Mouse (Mus musculus) intestine, embryonic 14.5 days (tissue): ENCODE data around the gene Gse1. TPM values are rescaled to one million over a fixed set of nuclear protein-coding genes. Genes with fewer than 3 reads are reported as not detected.

Experiments
- ATAC-seq: fragments of 200-750 bp; cut with Nextera tagmentation; replicated peaks from 2 replicates; pipeline ENCODE4 v1.8.0; 2017; ENCODE audit warnings: low read depth, moderate number of reproducible peaks, moderate TSS enrichment, moderate library complexity; ENCODE audit not compliant: low FRiP score, low TSS enrichment
- DNase-seq: peaks from one replicate; pipeline ENCODE4 v3.0.0-alpha.2; 2018; ENCODE audit warnings: low spot score
- H3K27ac ChIP-seq: fragments of 300-500 bp; sonication (generic); 2 replicates; pipeline ENCODE4 v1.5.1; 2014; ENCODE audit warnings: low read depth, mild to moderate bottlenecking, control low read depth
- H3K27me3 ChIP-seq: fragments of 300-500 bp; sonication (generic); replicated peaks from 2 replicates; pipeline ENCODE4 v1.6.1; 2014; ENCODE audit warnings: low read length, control low read depth; ENCODE audit not compliant: control insufficient read depth, insufficient read depth
- H3K36me3 ChIP-seq: fragments of 300-500 bp; sonication (generic); 2 replicates; pipeline ENCODE4 v1.6.1; 2014; ENCODE audit warnings: low read length, control low read depth; ENCODE audit not compliant: control insufficient read depth, insufficient read depth
- H3K4me1 ChIP-seq: fragments of 300-500 bp; sonication (generic); replicated peaks from 2 replicates; pipeline ENCODE4 v1.6.1; 2014; ENCODE audit warnings: low read length, control low read depth, mixed read lengths; ENCODE audit not compliant: control insufficient read depth, insufficient read depth
- H3K4me2 ChIP-seq: fragments of 300-500 bp; sonication (generic); 2 replicates; pipeline ENCODE4 v1.6.1; 2014; ENCODE audit warnings: low read length
- H3K4me3 ChIP-seq: fragments of 300-500 bp; sonication (generic); 2 replicates; pipeline ENCODE4 v1.5.1; 2014; ENCODE audit warnings: low read depth, low read length, control low read depth, mixed read lengths
- H3K9ac ChIP-seq: fragments of 300-500 bp; sonication (generic); 2 replicates; pipeline ENCODE4 v1.6.1; 2014; ENCODE audit warnings: mild to moderate bottlenecking, low read length
- H3K9me3 ChIP-seq: fragments of 300-500 bp; sonication (generic); 2 replicates; pipeline ENCODE4 v1.6.1; 2016; ENCODE audit warnings: low read length, control low read depth; ENCODE audit not compliant: control insufficient read depth
- WGBS: fragments of 180-500 bp; shearing (Covaris S2); extraction: QIAGEN DNeasy Blood & Tissue Kit; methylation state at CpG from one replicate; pipeline ENCODE4 v1.1.7; 2014; 5-methylcytosine and 5-hydroxymethylcytosine counted together
- polyA plus RNA-seq: library from polyadenylated mRNA; unstranded; fragments of >200 nt; fragmentation: Nextera tagmentation; extraction: Ambion mirVana; gene quantifications from 2 replicates; pipeline ENCODE4 v1.2.1, GENCODE M21; 2014

Gse1 gene
- polyA plus RNA-seq, 1 experiment from 2014 or later: 13.3 TPM

DNA sequence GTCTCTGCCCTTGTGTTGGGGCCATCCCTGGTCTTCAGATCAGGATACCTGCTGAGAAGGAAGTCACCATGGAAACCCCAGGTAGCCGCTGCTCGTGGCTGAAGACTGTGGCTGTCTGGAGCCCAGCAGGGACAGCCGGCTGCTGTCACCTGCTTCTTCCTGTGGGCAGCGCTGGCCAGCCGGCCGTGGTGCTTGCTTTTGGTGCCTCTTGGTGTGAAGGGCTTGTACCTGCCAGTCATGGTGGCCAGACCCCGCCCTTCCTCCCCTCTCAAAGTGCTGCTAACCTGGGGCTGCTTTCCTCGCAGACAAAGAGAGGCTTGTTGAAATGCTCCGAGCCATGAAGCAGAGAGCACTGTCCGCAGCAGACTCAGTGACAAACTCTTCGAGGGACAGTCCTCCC is 345.6 kb downstream of the Gse1 start:
- H3K27ac ChIP-seq: no peak overlapping the region
- H3K9me3 ChIP-seq: no peaks in the 10 kb centered on the region
- DNase-seq (no peak), ATAC-seq (no peak)
- H3K4me1 ChIP-seq: peaks cover 6% of the 10 kb centered on the region; the same call in 1 of the 2 replicates
- no peak overlapping the region for H3K9ac ChIP-seq
- 83% methylated on average over 11 of the region's 11 CpGs for WGBS
- no peak overlapping the region for H3K4me3 ChIP-seq
- no peaks in the 10 kb centered on the region for H3K27me3 ChIP-seq
- peaks cover 94% of the 10 kb centered on the region for H3K36me3 ChIP-seq
- H3K4me2 ChIP-seq: no peak overlapping the region

DNA sequence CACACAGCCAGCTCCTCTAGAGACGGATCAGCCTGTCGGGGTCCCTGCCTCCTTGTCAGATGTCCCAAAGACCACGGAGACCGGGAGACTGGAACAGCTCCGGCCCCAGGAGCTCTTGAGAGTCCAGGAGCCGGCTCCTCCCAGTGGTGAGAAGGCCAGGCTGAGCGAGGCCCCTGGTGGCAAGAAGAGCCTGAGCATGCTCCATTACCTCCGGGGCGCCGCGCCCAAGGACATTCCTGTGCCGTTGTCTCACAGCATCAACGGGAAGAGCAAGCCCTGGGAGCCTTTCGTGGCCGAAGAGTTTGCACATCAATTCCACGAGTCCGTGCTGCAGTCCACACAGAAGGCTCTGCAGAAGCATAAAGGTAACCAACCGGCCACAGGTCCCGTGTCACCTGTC is 346.7 kb downstream of the Gse1 start:
- H3K27me3 ChIP-seq: no peaks in the 10 kb centered on the region
- no peak overlapping the region for H3K27ac ChIP-seq
- H3K9me3 ChIP-seq: no peaks in the 10 kb centered on the region
- ATAC-seq (no peak), DNase-seq (no peak)
- H3K4me2 ChIP-seq: no peak overlapping the region
- H3K9ac ChIP-seq: no peak overlapping the region
- peaks cover 6% of the 10 kb centered on the region; the same call in 1 of the 2 replicates for H3K4me1 ChIP-seq
- 77% methylated on average over 19 of the region's 19 CpGs for WGBS
- peaks cover 93% of the 10 kb centered on the region for H3K36me3 ChIP-seq
- no peak overlapping the region for H3K4me3 ChIP-seq

DNA sequence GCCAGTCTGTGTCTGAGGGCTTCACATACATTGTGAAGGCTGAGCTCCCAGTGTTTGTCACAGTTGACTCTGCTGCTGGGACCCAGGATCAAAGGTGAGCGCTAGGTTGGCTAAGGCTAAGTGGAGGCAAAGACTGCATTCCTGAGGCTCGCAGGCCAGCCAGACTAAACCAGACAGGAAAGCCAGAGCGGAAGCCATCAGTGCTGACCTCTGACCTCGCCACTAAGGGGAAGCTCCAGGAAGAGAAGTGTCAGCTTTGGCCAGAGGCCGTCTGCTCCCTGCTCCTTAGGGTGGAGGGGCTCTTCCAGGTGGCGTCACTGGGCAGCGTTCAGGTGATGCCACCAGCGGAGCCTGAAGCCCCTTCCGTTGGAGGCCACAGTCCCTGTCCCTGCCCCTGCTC is 347.5 kb downstream of the Gse1 start:
- no peak overlapping the region for H3K9ac ChIP-seq
- no peaks in the 10 kb centered on the region for H3K9me3 ChIP-seq
- 46% methylated on average over 9 of the region's 9 CpGs for WGBS
- peaks cover 99% of the 10 kb centered on the region for H3K36me3 ChIP-seq
- no peak overlapping the region for H3K4me3 ChIP-seq
- H3K4me2 ChIP-seq: no peak overlapping the region
- ATAC-seq: no peak
- H3K27me3 ChIP-seq: no peaks in the 10 kb centered on the region
- H3K4me1 ChIP-seq: peaks cover 6% of the 10 kb centered on the region; the same call in 1 of the 2 replicates
- H3K27ac ChIP-seq: 0 out of 2 replicates have a peak overlapping the region, but pooled peaks have one; percentile 4
- no peak for DNase-seq

DNA sequence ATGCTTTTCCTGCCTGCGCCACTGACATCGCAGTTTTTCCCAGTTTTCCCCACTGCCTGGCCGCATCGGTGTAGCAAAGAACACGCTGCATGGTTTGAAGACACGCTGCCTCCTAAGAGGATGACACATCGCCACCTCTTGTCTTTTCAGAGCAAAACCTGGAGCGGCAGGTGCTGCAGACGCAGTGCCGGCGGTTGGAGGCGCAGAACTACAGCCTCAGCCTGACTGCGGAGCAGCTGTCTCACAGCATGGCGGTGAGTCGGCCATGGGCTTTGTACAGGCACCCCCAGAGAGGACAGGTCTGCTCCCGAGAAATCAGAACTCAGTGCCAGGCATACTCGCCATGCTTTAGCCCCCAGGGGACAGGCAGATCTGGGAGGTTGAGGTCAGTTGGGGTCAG is 349.6 kb downstream of the Gse1 start:
- 91% methylated on average over 17 of the region's 17 CpGs for WGBS
- ATAC-seq: no peak
- H3K4me1 ChIP-seq: peaks cover 6% of the 10 kb centered on the region; the same call in 1 of the 2 replicates

DNA sequence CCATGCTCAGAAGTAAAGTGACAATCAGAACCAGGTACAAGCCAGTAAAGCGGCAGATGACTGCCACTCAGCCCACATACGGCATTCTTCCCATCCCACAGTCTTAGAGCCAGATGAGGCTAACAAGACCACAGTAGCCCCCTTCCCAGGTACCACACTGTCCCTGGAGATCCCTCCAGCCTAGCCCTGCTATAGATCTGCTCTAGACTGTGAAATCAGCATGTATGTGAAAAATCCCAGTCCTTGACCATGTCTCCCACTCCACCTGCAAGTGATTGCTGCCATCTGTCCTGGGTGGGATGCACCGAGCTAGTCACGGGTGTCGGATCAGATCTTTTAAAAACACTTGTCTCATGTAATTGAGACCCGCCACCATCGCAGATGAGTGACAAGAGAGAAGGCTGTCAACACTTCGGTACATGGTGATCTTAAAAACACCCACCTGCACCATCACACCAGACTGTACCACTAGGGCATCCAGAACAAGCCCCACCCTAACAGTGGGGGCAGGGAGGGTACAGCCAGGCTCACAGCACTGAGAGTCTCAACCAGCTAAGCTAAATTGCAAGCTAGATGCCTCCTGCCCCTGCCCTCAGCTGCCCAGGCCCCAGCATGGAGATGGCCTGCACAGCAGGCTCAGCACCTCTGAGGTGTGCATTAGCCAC is 352.2 kb downstream of the Gse1 start:
- ATAC-seq: no peak
- Histone ChIP-seq H3K4me1 (peaks cover 6% of the 10 kb centered on the region; the same call in 1 of the 2 replicates), H3K4me2 (no peak overlapping the region), H3K36me3 (peaks cover 84% of the 10 kb centered on the region), H3K4me3 (no peak overlapping the region), H3K9me3 (no peaks in the 10 kb centered on the region), H3K27ac (no peak overlapping the region), H3K9ac (no peak overlapping the region), H3K27me3 (no peaks in the 10 kb centered on the region)
- 86% methylated on average over 8 of the region's 8 CpGs for WGBS
- no peak for DNase-seq

More for the DNA sequence above, 349.6 kb downstream of the Gse1 start:
- Histone ChIP-seq H3K9me3 (no peaks in the 10 kb centered on the region), H3K9ac (no peak overlapping the region), H3K4me2 (no peak overlapping the region), H3K27ac (no peak overlapping the region), H3K4me3 (no peak overlapping the region), H3K27me3 (no peaks in the 10 kb centered on the region), H3K36me3 (peaks cover 95% of the 10 kb centered on the region)
- no peak for DNase-seq

DNA sequence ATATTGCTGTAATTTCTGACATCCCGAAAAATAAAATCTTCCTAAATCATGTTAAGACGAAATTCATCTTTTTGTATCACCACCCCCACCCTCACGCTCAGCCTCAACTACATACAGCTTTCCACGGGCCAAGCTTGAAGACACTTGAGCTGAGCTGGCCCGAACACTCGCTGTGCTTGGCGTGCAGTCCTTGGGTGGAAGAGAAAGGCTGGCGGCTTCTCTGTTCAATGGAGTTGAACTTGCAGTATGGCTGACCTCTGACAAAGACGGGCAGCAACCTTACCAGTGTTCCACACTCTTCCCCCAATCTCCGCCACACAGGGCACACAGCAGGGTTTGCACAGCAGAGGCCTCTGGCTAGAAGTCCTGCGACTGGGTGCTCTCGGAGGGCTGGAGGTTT is 353.1 kb downstream of the Gse1 start:
- no peak for DNase-seq
- H3K4me3 ChIP-seq: no peak overlapping the region
- peaks cover 83% of the 10 kb centered on the region for H3K36me3 ChIP-seq
- H3K9ac ChIP-seq: no peak overlapping the region
- no peak overlapping the region for H3K27ac ChIP-seq
- no peak for ATAC-seq
- 91% methylated on average over 12 of the region's 12 CpGs for WGBS
- no peaks in the 10 kb centered on the region for H3K9me3 ChIP-seq
- H3K4me1 ChIP-seq: no peaks in the 10 kb centered on the region
- H3K27me3 ChIP-seq: no peaks in the 10 kb centered on the region
- H3K4me2 ChIP-seq: no peak overlapping the region

DNA sequence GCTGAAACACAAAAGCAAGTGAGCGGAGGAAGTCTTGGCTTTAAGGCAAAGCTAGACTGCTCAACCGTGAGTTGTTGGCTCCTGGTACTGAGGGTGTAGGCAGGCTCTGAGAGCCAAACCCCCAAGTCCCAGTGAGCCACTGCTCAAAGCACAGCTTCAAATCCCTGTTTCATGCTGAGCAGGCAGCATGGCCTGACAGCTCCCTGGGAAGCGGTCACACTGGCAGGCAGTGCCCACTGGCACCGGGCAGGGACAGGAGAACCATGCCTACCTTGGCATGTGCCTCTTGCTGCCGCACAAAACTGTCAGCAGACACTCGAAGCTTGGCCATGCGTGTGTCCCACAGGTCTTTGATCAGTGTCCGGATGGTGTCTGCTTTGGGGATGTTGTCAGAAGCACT is 353.6 kb downstream of the Gse1 start:
- Histone ChIP-seq H3K9me3 (no peaks in the 10 kb centered on the region), H3K27me3 (no peaks in the 10 kb centered on the region), H3K27ac (no peak overlapping the region), H3K4me2 (no peak overlapping the region), H3K4me1 (no peaks in the 10 kb centered on the region), H3K36me3 (peaks cover 81% of the 10 kb centered on the region), H3K9ac (no peak overlapping the region), H3K4me3 (no peak overlapping the region)
- WGBS: 94% methylated on average over 8 of the region's 8 CpGs
- ATAC-seq (no peak), DNase-seq (no peak)

DNA sequence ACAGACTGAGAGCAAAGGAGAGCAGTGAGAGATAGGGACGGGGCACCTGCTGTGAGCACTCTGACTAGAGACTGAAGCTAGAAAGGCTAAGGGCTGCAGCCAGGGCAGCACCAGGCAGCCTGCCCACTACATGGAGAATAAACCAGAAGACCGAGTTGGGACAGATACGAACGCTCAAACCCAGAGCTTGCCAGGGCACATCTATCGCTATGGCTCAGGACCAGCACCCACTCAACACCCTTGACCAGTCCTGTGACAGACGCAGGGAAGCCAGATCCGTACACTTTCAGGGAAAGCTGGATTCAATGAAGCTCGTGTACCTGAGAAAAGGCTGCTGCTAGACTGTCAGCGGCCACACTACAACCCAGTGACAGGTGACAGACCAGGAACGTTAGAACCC is 357.3 kb downstream of the Gse1 start:
- no peak for ATAC-seq
- no peak for DNase-seq
- no peaks in the 10 kb centered on the region for H3K27me3 ChIP-seq
- peaks cover 51% of the 10 kb centered on the region for H3K36me3 ChIP-seq
- 88% methylated on average over 10 of the region's 10 CpGs for WGBS
- peaks cover 9% of the 10 kb centered on the region for H3K4me1 ChIP-seq
- H3K9ac ChIP-seq: no peak overlapping the region
- no peak overlapping the region for H3K4me2 ChIP-seq
- H3K9me3 ChIP-seq: no peaks in the 10 kb centered on the region
- no peak overlapping the region for H3K27ac ChIP-seq
- H3K4me3 ChIP-seq: no peak overlapping the region
